Mouse (Mus musculus): ENCODE measurements around the gene Mroh2a.

The Mroh2a gene

DNA sequence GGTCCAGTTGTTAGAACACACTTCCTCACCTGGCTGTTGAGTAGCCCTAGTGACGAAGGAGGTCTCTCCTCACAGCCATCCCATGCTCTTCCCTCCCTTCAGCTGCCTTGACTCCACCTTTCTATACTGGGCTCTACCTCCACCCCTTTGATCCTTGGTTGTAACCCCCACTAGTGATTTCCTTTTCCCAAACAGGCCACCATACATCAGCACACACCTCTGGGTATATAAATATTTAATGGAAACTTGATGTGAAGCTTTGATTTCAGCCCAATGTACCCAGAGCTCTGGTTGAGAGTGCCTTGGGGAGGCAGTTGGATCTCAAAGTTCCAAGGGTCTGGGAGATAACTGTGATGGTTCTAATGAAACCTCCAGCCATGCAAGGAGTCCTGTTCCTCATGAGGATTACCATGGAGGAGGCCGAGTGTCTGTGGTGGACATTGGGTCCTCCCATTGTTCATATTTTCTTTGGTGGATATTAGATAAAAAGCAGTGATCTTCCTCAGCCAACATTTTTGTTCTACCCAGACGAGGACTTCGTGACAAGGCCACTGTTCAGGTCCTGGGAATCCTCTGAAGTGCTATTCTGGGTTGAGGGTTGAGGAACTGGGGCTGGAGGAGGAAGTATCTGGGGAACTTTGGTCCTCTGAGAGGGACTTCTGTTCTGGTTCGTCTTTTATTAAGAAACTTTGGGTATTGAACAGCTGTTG lies at the start of gene Mroh2a:
Gene Mroh2a, plus strand, starts transcription at position 317 of the 710 bp plus-strand sequence.
- DNase-seq: no peak

DNA sequence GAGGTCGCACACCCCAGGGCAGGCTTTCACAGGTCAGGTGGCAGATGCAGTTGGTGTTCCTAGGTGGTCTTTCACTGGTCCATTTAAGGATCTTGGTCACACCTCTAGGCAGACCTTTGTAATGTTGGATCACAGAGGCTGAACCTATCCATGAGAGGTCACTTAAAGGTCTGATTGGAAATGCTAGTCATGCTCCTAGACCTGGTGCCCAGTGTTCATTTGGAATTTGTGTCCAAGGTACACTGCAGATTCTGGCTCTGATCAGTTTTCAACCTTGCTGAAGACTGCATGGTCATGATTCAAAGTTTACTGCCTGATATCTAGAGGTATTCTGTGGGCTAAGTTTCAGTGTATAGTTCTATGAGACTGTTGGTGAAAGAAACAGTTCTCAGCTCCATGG lies 47.1 kb upstream of the Mroh2a start:
- no peak for DNase-seq

- DNase-seq: no peak
These were observed 40.4 kb upstream of the Mroh2a start for GRCm38 (mm10) chr1:88186325-88186935.

DNA sequence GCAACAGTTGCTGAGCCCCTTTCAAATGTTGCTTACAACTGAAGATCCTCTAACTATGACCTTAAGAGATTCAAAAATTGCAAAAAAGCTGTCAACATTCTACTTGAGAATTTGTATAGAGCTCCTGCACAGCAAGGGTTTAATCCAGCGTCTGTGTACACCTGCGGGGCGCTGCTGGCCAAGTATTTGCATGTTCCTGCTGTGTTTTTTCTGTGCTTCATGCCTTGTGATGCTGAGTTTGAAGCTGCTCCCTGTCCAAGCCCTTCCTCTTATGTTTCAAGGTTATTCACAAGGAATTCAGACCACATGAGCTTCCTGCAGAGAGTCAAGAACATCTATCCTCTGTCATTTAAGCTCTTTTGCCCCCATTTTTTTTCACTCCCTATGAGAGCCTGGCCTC lies 34.6 kb upstream of the Mroh2a start:
- DNase-seq: no peak

GRCm38 (mm10) chr1:88195687-88196086 lies 31.1 kb upstream of the Mroh2a start:
- no peak for DNase-seq

GRCm38 (mm10) chr1:88197443-88197842 lies 29.3 kb upstream of the Mroh2a start:
- DNase-seq: no peak

GRCm38 (mm10) chr1:88199996-88200395 lies 26.8 kb upstream of the Mroh2a start:
- DNase-seq: peak; percentile 59 to 64

DNA sequence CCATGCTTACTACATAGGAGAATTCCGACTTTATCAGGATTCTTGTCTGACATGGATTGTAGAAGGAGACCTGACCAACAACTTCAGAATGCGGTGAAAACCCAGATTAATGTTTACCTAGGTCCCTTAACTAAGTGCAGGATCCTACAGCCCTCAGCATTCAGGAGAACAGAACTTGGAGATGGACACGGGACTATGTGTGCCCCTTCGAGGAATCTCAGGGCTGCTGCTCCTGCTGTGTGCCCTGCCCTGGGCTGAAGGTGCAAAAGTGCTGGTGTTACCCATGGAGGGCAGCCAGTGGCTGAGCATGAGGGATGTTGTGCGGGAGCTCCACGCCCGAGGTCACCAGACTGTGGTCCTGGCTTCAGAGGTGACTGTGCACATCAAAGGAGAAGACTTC lies 26.3 kb upstream of the Mroh2a start, which contains the start of gene Ugt1a2:
Gene Ugt1a2, plus strand, starts transcription at position 146 of the 400 bp plus-strand sequence.
- no peak for DNase-seq

DNA sequence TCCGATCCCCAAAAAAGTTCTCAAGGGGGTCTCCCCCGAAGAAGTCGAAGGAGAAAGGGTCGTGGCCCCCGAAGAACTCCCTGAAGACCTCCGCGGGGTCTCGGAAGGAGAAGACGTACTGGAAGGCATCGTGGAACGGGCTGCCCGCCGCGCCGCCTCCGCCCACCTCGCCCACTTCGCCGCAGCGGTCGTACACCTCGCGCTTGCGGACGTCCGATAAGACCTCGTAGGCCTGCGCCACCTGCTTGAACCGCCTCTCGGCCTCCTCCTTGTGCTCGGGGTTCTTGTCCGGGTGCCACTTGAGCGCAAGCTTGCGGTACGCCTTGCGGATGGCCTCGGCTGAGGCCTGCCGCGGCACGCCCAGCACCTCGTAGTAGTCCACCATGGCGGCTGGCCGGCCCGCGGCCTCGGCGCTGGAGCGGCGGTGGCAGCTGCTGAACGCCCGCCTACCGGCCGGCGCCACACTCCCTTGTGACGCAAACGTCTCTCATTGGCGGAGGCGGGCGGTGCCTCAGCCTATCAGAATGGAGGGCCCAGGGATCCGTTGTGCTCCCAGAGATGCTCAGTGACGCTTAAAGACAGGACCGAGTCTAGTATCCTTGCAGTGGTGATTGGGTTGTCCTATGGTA lies 21.4 kb upstream of the Mroh2a start, which contains the start of gene Dnajb3:
Gene Dnajb3, minus strand, starts transcription at position 489 of the 629 bp plus-strand sequence.
- peak; percentile 92 to 94 for DNase-seq

GRCm38 (mm10) chr1:88206843-88207479 lies 19.8 kb upstream of the Mroh2a start:
- DNase-seq: no peak

DNA sequence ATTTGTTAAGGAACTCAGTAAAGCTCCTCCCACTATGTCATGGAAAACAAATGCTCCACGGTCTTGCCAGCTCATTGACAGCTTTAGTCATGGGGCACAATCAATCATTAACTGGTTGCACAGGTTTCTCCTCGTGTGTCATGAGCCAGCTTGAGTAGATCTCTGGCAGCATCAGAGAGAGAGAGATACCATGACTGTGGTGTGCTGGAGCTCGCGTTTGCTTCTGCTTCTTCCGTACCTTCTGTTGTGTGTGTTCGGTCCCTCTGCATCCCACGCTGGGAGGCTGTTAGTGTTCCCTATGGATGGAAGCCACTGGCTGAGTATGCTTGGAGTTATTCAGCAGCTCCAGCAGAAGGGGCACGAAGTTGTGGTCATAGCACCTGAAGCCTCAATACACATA lies 15.0 kb upstream of the Mroh2a start, which contains the start of gene Ugt1a1:
Gene Ugt1a1, plus strand, starts transcription at position 148 of the 400 bp plus-strand sequence.
- DNase-seq: peak in 1 of 2 experiments; percentile 5

DNA sequence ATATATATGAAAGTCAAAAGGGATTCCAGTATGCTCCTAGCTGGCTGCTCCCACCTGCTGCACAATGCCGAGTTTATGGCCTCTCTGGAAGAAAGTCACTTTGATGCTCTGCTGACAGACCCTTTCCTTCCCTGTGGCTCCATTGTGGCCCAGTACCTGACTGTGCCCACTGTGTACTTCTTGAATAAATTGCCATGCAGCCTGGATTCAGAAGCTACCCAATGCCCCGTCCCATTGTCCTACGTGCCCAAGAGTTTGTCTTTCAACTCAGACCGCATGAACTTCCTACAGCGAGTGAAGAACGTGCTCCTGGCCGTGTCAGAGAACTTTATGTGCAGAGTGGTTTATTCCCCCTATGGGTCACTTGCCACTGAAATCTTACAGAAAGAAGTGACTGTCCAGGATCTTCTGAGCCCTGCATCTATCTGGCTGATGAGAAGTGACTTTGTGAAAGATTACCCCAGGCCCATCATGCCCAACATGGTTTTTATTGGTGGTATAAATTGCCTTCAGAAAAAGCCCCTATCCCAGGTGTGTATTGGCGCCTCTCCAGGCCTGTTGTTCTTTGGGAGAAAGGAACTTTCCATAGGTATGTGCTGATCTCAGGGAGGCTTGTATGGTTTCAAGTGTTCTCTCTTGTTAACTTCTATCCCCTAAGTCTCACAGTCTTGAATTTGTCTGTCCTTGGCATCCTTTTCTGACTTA lies 14.3 kb upstream of the Mroh2a start:
- DNase-seq: peak; percentile 14 to 19

DNA sequence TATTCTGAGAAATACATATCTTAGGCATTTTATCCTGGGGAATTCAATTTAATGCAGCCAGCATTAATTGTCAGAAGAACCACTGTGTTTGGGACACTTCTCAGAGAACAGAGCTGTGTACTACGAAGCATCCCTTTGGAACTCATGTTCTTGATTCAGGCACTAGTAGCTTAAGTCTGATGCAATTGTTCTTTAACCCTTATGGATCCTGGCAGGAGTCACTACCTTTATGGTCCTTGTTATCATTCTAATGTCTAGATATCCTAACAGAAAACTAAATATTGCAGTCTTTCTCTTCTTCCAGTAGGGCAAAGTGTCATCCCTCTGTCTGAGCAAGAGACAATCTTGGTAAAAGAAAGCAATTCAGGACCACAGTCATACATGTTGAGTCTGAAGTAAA lies 13.7 kb upstream of the Mroh2a start:
- no peak for DNase-seq

- peak; percentile 15 to 29 for DNase-seq
These were observed 12.9 kb upstream of the Mroh2a start for GRCm38 (mm10) chr1:88213766-88214461.

DNA sequence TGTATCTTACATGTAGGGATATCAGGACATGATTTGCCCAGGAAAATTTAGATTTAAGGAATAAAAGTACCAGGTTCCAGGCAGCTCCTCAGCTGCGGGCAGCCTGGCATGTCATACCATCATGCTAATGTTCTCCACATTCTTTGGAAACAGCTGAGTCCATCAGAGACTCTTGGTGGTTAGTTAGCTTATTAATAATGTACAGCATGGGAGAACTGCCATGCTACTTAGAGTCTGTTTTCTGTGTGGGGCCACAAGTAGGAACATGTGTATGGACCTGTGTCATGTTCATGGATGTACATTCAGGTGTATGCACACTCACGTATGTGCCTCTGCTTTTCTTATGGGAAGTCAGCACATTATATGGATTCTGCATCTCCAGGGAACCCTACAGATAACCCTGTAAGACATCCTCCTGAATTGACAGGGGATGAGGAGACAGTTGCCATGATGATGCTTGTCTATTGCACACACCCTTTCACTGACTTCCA lies 12.3 kb upstream of the Mroh2a start:
- no peak for DNase-seq

DNA sequence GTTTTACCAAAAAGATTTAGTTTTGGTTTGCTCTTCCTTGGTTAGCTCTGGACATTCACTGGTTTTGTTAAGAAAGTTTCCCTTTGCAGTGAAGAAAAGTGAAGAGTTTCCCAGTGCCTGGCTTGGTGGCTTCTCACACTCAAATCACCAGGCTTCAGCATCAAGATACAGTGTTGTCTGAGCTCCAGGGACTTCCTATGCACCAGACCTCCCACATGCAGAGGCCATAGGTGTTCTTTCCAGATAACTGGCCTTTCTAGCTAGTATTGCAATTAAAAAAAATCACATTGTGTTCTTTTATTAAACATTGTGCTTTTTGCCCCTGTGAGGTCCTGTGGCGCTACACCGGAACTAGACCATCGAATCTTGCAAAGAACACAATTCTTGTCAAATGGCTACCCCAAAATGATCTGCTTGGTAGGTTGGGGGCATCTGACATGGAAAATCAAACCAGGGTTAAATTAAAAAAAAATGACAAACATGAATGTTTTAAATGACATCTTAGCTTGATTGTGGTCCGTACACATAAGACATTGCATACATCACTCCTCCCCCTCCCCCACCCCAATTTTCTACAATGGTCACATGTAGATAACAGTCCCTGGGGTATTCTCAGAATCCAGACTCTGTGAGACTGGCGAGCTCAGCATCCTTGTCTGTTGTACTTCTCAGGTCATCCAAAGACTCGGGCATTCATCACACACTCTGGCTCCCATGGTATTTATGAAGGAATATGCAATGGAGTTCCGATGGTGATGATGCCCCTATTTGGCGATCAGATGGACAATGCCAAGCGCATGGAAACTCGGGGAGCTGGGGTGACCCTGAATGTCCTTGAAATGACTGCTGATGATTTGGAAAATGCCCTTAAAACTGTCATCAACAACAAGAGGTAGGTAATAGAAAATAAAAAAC lies 11.1 kb upstream of the Mroh2a start:
- no peak for DNase-seq

- DNase-seq: no peak
These were observed 10.2 kb upstream of the Mroh2a start for GRCm38 (mm10) chr1:88216551-88216950.

DNA sequence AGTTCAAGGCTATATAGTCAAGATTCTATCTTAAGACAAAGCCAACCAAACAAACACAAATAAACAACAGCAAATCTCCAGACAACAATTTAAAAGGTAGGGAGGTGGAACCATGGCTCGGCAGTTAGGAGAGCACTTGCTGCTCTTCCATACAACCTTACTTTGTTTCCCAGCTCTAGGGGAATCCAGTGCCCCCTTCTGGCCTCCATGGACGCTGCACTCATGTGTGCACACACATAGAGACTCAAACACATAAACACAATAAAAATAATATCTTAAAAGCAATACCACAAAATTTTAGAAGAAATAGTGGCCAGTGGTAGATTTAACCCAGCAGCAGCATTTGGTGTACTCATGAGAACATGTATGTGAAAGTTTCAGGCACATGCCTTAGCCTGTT lies 9.6 kb upstream of the Mroh2a start:
- peak in 1 of 2 experiments; percentile 13 for DNase-seq

DNA sequence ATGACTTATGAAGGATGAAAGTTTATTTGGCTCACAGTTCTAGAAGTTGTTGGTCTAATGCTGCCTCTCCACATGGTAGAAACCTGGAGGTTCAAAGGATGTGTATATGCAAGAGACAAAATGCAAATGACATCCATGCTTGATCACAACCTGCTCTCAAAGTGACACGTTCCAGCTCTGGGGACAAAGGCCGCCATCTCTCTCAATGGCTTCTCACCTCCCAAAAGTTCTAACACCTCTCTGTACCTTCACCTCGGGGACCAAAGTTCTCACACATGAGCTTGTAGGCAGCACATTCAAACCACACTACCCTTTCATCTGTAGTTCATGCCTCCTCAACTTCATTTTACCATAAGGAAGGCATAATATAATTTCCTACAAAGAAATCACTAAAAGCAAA lies 9.2 kb upstream of the Mroh2a start:
- DNase-seq: no peak

DNA sequence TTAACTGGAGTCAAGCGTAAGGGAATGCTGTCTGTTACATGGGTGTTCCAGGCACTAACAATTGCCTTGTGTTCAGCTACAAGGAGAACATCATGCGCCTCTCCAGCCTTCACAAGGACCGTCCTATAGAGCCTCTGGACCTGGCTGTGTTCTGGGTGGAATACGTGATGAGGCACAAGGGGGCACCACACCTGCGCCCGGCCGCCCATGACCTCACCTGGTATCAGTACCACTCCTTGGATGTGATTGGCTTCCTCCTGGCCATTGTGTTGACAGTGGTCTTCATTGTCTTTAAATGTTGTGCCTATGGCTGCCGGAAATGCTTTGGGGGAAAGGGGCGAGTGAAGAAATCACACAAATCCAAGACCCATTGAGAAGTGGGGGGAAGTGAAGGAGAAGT lies 8.7 kb upstream of the Mroh2a start:
- DNase-seq: peak in 1 of 2 experiments; percentile 4

DNA sequence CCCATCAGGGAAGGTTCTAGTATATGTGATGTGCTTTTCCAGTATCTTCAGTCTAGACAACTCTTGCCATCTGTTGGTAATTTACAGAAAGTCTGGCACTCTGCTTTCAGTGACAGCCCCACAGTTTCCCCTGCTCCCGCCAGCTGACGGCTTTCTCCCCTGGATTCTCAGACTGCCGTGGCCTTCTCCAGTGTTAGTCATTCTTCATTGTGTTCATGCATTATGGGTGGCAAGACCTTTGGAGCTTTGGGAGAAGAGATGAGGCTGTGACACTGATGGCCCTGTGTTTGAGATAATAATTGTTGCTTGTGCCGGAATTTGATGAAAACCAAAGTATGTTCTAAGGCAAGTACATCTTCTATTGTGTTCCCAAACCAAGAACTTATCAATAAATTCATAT lies 8.2 kb upstream of the Mroh2a start:
- no peak for DNase-seq

Measured in cerebellum, postnatal 10 days (tissue).